Mouse (Mus musculus): ENCODE measurements at regions not wholly inside any gene's neighbourhood (a gene's known extent, or its start where the extent isn't known, plus 50 kb on each side); places are given as distances from the start of the nearest gene placed in this dataset.

GRCm38 (mm10) chr10:24463873-24464272, 131.4 kb upstream of the Ccn2 start:
- TF ChIP-seq POLR2A (IDR thresholded peaks at IDR 0.05; ENCODE audit: insufficient read depth, low read length) (no peak), CTCF (IDR thresholded peaks at IDR 0.05; ENCODE audit: low read depth, low read length) (no peak)
